In the genomic region with DNA sequence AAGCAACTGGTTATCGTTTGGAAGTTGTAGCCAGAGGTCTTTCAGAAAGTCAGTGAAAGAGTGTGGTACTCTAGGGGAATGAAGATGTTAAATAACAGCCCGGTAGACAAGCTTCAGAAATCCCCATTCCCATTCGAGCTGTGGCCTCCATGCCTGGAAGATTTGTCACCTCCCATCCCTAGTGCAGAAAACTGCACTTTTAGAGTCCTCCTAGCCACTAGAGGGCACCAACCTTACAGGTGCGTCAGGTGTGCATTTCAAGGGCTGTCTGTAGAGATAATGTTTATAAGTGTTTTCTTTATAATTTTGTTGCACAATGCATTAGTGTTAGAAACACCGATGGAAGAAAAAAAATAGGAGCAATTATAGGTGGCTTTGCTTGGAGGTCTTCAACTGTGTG, we compare ENCODE assay signal across 23 mouse cellular contexts.
DNase-seq lines count a peak whose midpoint lies in the region; ATAC-seq and TF ChIP-seq lines count a peak whose summit lies in the region.
"Had no signal": no experiment of that assay in that cellular context is flagged by ENCODE, and none has a peak within 500 bp of the region (broad histone marks: within the 10 kb centered on the region; RNA-seq: fewer than 3 reads in every experiment).

No protein-coding gene starts in this region.

- CTCF ChIA-PET in Patski (lab: Charles Lee), result interaction anchor here (1.1 to 2.0 kb wide), 5 partner anchors 9 to 247 kb away, joined by 3 to 5 read pairs (median 3); no protein-coding TSS in a partner anchor

- TF ChIP-seq POLR2A in heart, adult 2 months (IDR thresholded peaks at IDR 0.05; ENCODE audit: insufficient read depth, low read depth, low read length), result no peak

- H3K9ac ChIP-seq in heart, adult 2 months (ENCODE audit: low read depth, low read length), result no peak overlapping the region
- H3K9ac ChIP-seq: limb, embryonic 13.5 days; liver, embryonic 14.5 days had no signal

- 64% methylated on average over 5 of the region's 5 CpGs for WGBS in heart, adult 2 months

- H3K4me1 ChIP-seq in heart, adult 2 months (ENCODE audit: control insufficient read depth, insufficient read depth, low read length), result no peaks in the 10 kb centered on the region
- H3K4me1 ChIP-seq in E14TG2a.4 (replicated peaks; ENCODE audit: low read depth, low read length), result peaks cover 14% of the 10 kb centered on the region; the same call in 1 of the 2 replicates

- H3K36me3 ChIP-seq in heart, adult 2 months (ENCODE audit: control insufficient read depth, insufficient read depth, low read length), result no peaks in the 10 kb centered on the region
- no peaks in the 10 kb centered on the region for H3K36me3 ChIP-seq in E14TG2a.4 (ENCODE audit: insufficient read depth, low read length)
- H3K36me3 ChIP-seq: limb, embryonic 13.5 days; midbrain, embryonic 10.5 days had no signal

- no peak overlapping the region for H3K4me3 ChIP-seq in heart, adult 2 months
- H3K4me3 ChIP-seq in layer of hippocampus, adult 2 months, result no peak overlapping the region
- no peak overlapping the region for H3K4me3 ChIP-seq in E14TG2a.4 (replicated peaks; ENCODE audit: low read length)
- H3K4me3 ChIP-seq: limb, embryonic 13.5 days; midbrain, embryonic 10.5 days had no signal

- no peaks in the 10 kb centered on the region for H3K27me3 ChIP-seq in heart, adult 2 months (ENCODE audit: control insufficient read depth, insufficient read depth, low read length)
- H3K27me3 ChIP-seq in E14TG2a.4 (ENCODE audit: insufficient read depth, low read length), result no peaks in the 10 kb centered on the region
- H3K27me3 ChIP-seq in Patski, result no peaks in the 10 kb centered on the region

- in situ Hi-C loops in Patski (cut with MboI; ENCODE audit: low pct_unique_long_range_greater_than_20kb), result no loop called here

- DNase-seq in heart, adult 2 months, result no peak
- DNase-seq in heart, postnatal 14 days, result no peak
- DNase-seq in layer of hippocampus, adult 2 months (ENCODE audit: low spot score in 2 of 2), result no peak
- DNase-seq in layer of hippocampus, postnatal 25 days (ENCODE audit: extremely low spot score in 1 of 2, low spot score in 1 of 2), result no peak
- no peak for DNase-seq in Patski (ENCODE audit: low read depth, low spot score)
- DNase-seq in layer of hippocampus, adult 11-12 months (ENCODE audit: low spot score), result no peak
- DNase-seq: adrenal gland, postnatal 14 days; cerebellum, adult 11 months; cerebellum, postnatal 14 days; embryo, embryonic 11 days; heart, postnatal 4 days; kidney, adult 18-20 months; layer of hippocampus, postnatal 36 days; retina, postnatal 1 day; right cerebral cortex, postnatal 4 days; thymus, postnatal 14 days had no signal

- no peak overlapping the region for H3K27ac ChIP-seq in heart, adult 2 months
- H3K27ac ChIP-seq in layer of hippocampus, adult 2 months, result no peak overlapping the region
- H3K27ac ChIP-seq: limb, embryonic 13.5 days; liver, embryonic 14.5 days; macrophage; midbrain, embryonic 10.5 days had no signal

- intact Hi-C loops in heart, adult 2 months (cut with DNase I), result no loop called here
- intact Hi-C loops in heart, postnatal 14 days (cut with DNase I), result no loop called here

- TF ChIP-seq CTCF in heart, adult 2 months (IDR thresholded peaks at IDR 0.05), result peak; percentile 24
- TF ChIP-seq CTCF in layer of hippocampus, adult 2 months (conservative IDR thresholded peaks at IDR 0.05), result peak; percentile 45
- TF ChIP-seq CTCF in E14TG2a.4 (conservative IDR thresholded peaks at IDR 0.05; ENCODE audit: low read length), result peak; percentile 32
- TF ChIP-seq CTCF in Patski (IDR thresholded peaks at IDR 0.05), result peak; percentile 43

- no peak for TF ChIP-seq EP300 in heart, adult 2 months (IDR thresholded peaks at IDR 0.05; ENCODE audit: insufficient read depth, low read depth, low read length)

- no peaks in the 10 kb centered on the region for H3K9me3 ChIP-seq in E14TG2a.4 (ENCODE audit: low read length)
- H3K9me3 ChIP-seq: midbrain, embryonic 10.5 days had no signal

- POLR2A ChIA-PET in Patski (lab: Charles Lee), result no interaction called here

- no peak for ATAC-seq in Patski
- ATAC-seq: forebrain, embryonic 16.5 days; hindbrain, embryonic 16.5 days had no signal

- H3K79me2 ChIP-seq in heart, adult 2 months (replicated peaks; ENCODE audit: control insufficient read depth, insufficient read depth, low read length), result no peaks in the 10 kb centered on the region
